Mouse (Mus musculus): Measurements from ENCODE around the gene Tob2. TPM values are rescaled to one million over a fixed set of nuclear protein-coding genes. Genes with fewer than 3 reads are reported as not detected.

Gene Tob2
- polyA plus RNA-seq (2012; rRNA removed) = 11.4 and 13.9 TPM in 2 replicates

GRCm38 (mm10) chr15:81858517-81859329 lies at the start of gene Tob2:
Tob2 (minus strand) TSS chr15:81858796.

GRCm38 (mm10) chr15:81872262-81873136 lies 13.9 kb upstream of the Tob2 start, which contains the start of gene Aco2:
Aco2 (plus strand) TSS chr15:81872309.

GRCm38 (mm10) chr15:81871604-81872261 lies 13.1 kb upstream of the Tob2 start, which contains the start of gene Phf5a:
Phf5a (minus strand) TSS chr15:81871911.

GRCm38 (mm10) chr15:81802001-81802890 lies 56.4 kb downstream of the Tob2 start, which contains the start of gene Tef:
Tef (plus strand) TSS chr15:81802421.

Other genes with a start within 250 kb of the Tob2 start
- 25.2 and 25.7 TPM in 2 replicates for gene L3mbtl2, start 194.9 kb downstream of the Tob2 start, polyA plus RNA-seq (2012; rRNA removed)
- gene Chadl, start 161.5 kb downstream of the Tob2 start, polyA plus RNA-seq (2012; rRNA removed) = 27.6 and 29.3 TPM in 2 replicates
- gene Zc3h7b, start 113.7 kb downstream of the Tob2 start, polyA plus RNA-seq (2012; rRNA removed) = 78.3 and 86.5 TPM in 2 replicates
- 108 and 111 TPM in 2 replicates for gene Rangap1, start 113.3 kb downstream of the Tob2 start, polyA plus RNA-seq (2012; rRNA removed)
- 43.3 and 46.3 TPM in 2 replicates for gene Tef, start 56.4 kb downstream of the Tob2 start, polyA plus RNA-seq (2012; rRNA removed)
- gene Phf5a, start 13.1 kb upstream of the Tob2 start, polyA plus RNA-seq (2012; rRNA removed) = 84.8 and 91.0 TPM in 2 replicates
- gene Aco2, start 13.5 kb upstream of the Tob2 start, polyA plus RNA-seq (2012; rRNA removed) = 279 and 283 TPM in 2 replicates
- 40.8 and 43.1 TPM in 2 replicates for gene Polr3h, start 67.4 kb upstream of the Tob2 start, polyA plus RNA-seq (2012; rRNA removed)
- gene Csdc2, start 78.0 kb upstream of the Tob2 start, polyA plus RNA-seq (2012; rRNA removed) = 140 and 156 TPM in 2 replicates
- 144 and 149 TPM in 2 replicates for gene Pmm1, start 102.1 kb upstream of the Tob2 start, polyA plus RNA-seq (2012; rRNA removed)
- gene 1700029P11Rik, start 121.7 kb upstream of the Tob2 start, polyA plus RNA-seq (2012; rRNA removed) = not detected in 2 replicates
- gene Xrcc6, start 129.0 kb upstream of the Tob2 start, polyA plus RNA-seq (2012; rRNA removed) = 28.8 and 29.4 TPM in 2 replicates
- gene Desi1, start 175.1 kb upstream of the Tob2 start, polyA plus RNA-seq (2012; rRNA removed) = 52.5 and 53.6 TPM in 2 replicates
- 145 and 150 TPM in 2 replicates for gene Snu13, start 188.8 kb upstream of the Tob2 start, polyA plus RNA-seq (2012; rRNA removed)
- not detected in 2 replicates for gene 4930407I10Rik, start 200.4 kb upstream of the Tob2 start, polyA plus RNA-seq (2012; rRNA removed)
- gene Mei1, start 211.2 kb upstream of the Tob2 start, polyA plus RNA-seq (2012; rRNA removed) = 0.13 and 0.21 TPM in 2 replicates

Measured in central nervous system, embryonic 18 days (tissue).